Mouse (Mus musculus): Measurements from ENCODE around the gene Trim2.

DNA sequence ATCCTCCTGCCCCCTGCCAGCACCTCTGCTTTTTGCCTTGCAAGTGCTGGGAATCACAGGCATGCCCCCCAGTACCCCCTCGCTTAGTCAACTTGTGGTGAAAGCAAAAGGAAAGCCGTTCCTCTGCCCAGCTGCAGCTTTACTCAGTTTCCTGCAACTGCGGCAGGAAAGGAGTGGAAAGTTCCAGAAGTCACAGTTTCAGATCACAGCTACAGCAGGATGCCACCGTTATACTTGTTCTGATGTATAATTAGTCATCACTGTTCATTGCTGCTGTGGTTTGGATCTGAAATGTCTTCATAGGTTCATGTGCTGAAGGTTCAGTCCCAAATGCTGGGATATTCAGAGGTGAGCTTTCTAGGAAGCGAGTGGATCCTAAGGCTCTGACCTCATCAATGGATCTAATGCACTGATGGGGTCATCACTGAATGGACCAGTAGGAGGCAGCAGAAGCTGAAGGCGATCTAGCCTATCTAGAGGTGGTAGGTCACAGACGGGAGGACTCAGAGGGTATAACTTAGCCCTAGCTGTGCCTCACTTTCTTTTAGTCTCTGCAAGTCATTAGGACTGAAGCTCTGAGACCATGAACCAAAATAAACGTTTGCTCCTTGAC, 137.2 kb downstream of the Trim2 start:
- TF ChIP-seq CTCF (IDR thresholded peaks at IDR 0.05; ENCODE audit: borderline replicate concordance, insufficient read depth, low read length): peak; percentile 15; the same call in 1 of the 2 replicates
- TF ChIP-seq POLR2A (IDR thresholded peaks at IDR 0.05; ENCODE audit: low read depth, low read length): no peak
